Mouse (Mus musculus) right cerebral cortex, adult 18-20 months (tissue): ENCODE measurements around the gene Rab38.

Experiments used
- DNase-seq: peaks from one replicate; pipeline ENCODE4 v3.0.0; 2022; ENCODE audit warnings: mixed read lengths

Gene Rab38

DNA sequence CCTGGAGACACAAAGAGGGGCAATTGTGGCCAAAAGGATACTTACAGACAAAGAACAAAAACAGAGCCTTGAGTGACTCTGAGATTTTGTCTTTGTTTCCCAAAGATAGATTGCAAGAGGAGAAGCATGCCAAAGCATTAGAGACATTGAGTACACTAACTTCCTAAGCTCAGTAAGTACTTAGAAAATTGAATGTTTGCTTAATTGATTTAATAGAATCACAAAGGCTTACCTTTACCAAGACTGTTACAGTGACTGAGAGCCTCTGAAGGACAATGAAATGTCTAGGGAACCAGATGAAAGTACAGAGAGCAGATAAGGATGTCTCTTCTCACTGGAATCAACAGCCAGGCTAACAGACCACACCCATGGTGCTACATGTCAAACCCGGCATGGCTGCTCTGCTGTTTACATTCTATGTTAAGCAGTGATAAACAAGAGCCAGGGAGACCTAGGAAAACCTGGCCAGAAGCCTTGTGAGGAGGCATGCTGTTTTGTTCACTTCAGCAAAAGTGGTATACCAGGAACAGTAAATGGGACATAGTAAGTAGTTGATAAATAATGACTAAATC, 97.1 kb downstream of the Rab38 start:
- no peak for DNase-seq

DNA sequence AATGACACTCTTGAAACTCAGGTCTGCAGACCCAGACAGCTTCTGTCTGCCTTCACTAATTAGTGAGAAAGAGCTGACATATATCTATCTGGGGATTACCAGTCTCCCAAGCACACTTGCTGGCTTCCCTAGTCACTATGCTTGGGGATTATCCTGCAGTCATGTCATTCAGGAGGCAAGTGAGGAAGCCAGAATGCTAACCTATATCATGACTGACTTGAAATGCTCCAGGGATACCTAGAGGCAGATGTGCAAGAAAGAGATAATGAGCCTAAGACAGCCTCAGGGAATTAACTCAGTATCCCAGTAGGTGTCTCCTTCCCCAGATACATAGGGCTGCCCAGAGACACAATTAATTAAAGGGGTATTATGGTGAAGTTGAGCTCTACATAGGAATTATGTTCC, 106.1 kb downstream of the Rab38 start:
- no peak for DNase-seq

DNA sequence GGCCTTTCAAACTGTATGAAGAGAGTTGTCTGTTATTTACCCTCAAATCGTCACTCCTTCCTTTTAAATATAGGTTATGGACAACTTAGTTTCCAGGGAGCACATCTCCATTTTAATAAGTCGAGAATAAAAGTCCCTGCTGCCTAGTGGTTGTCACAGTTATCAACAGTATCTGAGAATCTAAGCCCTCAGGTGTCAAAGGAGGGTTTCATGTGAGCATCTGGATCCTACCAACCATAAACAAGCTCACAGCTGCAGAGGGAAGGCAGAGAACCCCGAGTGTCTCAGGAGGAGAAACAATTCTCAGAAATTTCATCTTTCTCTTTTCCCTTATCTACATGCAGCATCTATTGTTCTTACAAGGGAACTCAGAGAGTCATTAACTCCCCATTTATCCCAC, 106.7 kb downstream of the Rab38 start:
- no peak for DNase-seq
